Mouse (Mus musculus): ENCODE results near the gene Ntm. TPM values are rescaled to one million over a fixed set of nuclear protein-coding genes. Genes with fewer than 3 reads are reported as not detected.

The Ntm gene
- polyA plus RNA-seq, 2 experiments from 2014 or later: not detected

GRCm38 (mm10) chr9:29653678-29654235, 309.2 kb downstream of the Ntm start:
- ATAC-seq: no peak

- ATAC-seq: no peak
These were observed 310.1 kb downstream of the Ntm start for GRCm38 (mm10) chr9:29652854-29653253.

- ATAC-seq: no peak
These were observed 311.1 kb downstream of the Ntm start for GRCm38 (mm10) chr9:29651856-29652255.

- no peak for ATAC-seq
These were observed 311.7 kb downstream of the Ntm start for GRCm38 (mm10) chr9:29651226-29651625.

GRCm38 (mm10) chr9:29650679-29651078, 312.3 kb downstream of the Ntm start:
- ATAC-seq: no peak

- no peak for ATAC-seq
These were observed 312.7 kb downstream of the Ntm start for GRCm38 (mm10) chr9:29650266-29650665.

- no peak for ATAC-seq
These were observed 314.7 kb downstream of the Ntm start for GRCm38 (mm10) chr9:29648256-29648655.

- ATAC-seq: no peak
These were observed 315.2 kb downstream of the Ntm start for GRCm38 (mm10) chr9:29647764-29648163.

GRCm38 (mm10) chr9:29645796-29646400, 317.0 kb downstream of the Ntm start:
- no peak for ATAC-seq

- no peak for ATAC-seq
These were observed 319.8 kb downstream of the Ntm start for GRCm38 (mm10) chr9:29642997-29643657.

GRCm38 (mm10) chr9:29637335-29637734, 325.6 kb downstream of the Ntm start:
- ATAC-seq: no peak

- no peak for ATAC-seq
These were observed 345.8 kb downstream of the Ntm start for GRCm38 (mm10) chr9:29617181-29617580.

- ATAC-seq: no peak
These were observed 350.8 kb downstream of the Ntm start for GRCm38 (mm10) chr9:29612020-29612612.

- no peak for ATAC-seq
These were observed 352.1 kb downstream of the Ntm start for GRCm38 (mm10) chr9:29610867-29611266.

GRCm38 (mm10) chr9:29597665-29598064, 365.3 kb downstream of the Ntm start:
- no peak for ATAC-seq

GRCm38 (mm10) chr9:29595321-29595720, 367.6 kb downstream of the Ntm start:
- no peak for ATAC-seq

- no peak for ATAC-seq
These were observed 368.2 kb downstream of the Ntm start for GRCm38 (mm10) chr9:29594537-29595294.

- no peak for ATAC-seq
These were observed 375.6 kb downstream of the Ntm start for GRCm38 (mm10) chr9:29587376-29587775.

- no peak for ATAC-seq
These were observed 376.6 kb downstream of the Ntm start for GRCm38 (mm10) chr9:29586381-29586770.

- no peak for ATAC-seq
These were observed 377.1 kb downstream of the Ntm start for GRCm38 (mm10) chr9:29585746-29586380.

- ATAC-seq: no peak
These were observed 384.7 kb downstream of the Ntm start for GRCm38 (mm10) chr9:29578226-29578625.

- no peak for ATAC-seq
These were observed 386.8 kb downstream of the Ntm start for GRCm38 (mm10) chr9:29576051-29576533.

Data from CD4-positive, CD25-positive, alpha-beta regulatory T cell, adult 4 months (primary cell).